Mouse (Mus musculus): ENCODE measurements around the gene Rpl38. TPM values are rescaled to one million over a fixed set of nuclear protein-coding genes. Genes with fewer than 3 reads are reported as not detected.

Gene Rpl38
- polyA plus RNA-seq, 1 experiment: 1,742 TPM

- no peak for DNase-seq (ENCODE audit: low read depth)
- no peak for TF ChIP-seq POLR2A (IDR thresholded peaks at IDR 0.05; ENCODE audit: borderline replicate concordance, extremely low read depth, insufficient read depth, insufficient read length, poor library complexity, severe bottlenecking)
- TF ChIP-seq CTCF (IDR thresholded peaks at IDR 0.05; ENCODE audit: borderline replicate concordance, extremely low read depth, insufficient read depth, insufficient read length): no peak
Measured at GRCm38 (mm10) chr11:114692601-114693000, 24.3 kb downstream of the Rpl38 start.

- DNase-seq (ENCODE audit: low read depth): no peak
- TF ChIP-seq CTCF (IDR thresholded peaks at IDR 0.05; ENCODE audit: borderline replicate concordance, extremely low read depth, insufficient read depth, insufficient read length) (no peak), POLR2A (IDR thresholded peaks at IDR 0.05; ENCODE audit: borderline replicate concordance, extremely low read depth, insufficient read depth, insufficient read length, poor library complexity, severe bottlenecking) (no peak)
Measured at GRCm38 (mm10) chr11:114693456-114693855, 25.1 kb downstream of the Rpl38 start.

- DNase-seq (ENCODE audit: low read depth): no peak
- no peak for TF ChIP-seq CTCF (IDR thresholded peaks at IDR 0.05; ENCODE audit: borderline replicate concordance, extremely low read depth, insufficient read depth, insufficient read length)
- no peak for TF ChIP-seq POLR2A (IDR thresholded peaks at IDR 0.05; ENCODE audit: borderline replicate concordance, extremely low read depth, insufficient read depth, insufficient read length, poor library complexity, severe bottlenecking)
Measured at GRCm38 (mm10) chr11:114694451-114694850, 26.1 kb downstream of the Rpl38 start.

GRCm38 (mm10) chr11:114698496-114698895 is 30.2 kb downstream of the Rpl38 start:
- DNase-seq (ENCODE audit: low read depth): no peak
- TF ChIP-seq CTCF (IDR thresholded peaks at IDR 0.05; ENCODE audit: borderline replicate concordance, extremely low read depth, insufficient read depth, insufficient read length) (no peak), POLR2A (IDR thresholded peaks at IDR 0.05; ENCODE audit: borderline replicate concordance, extremely low read depth, insufficient read depth, insufficient read length, poor library complexity, severe bottlenecking) (no peak)

- TF ChIP-seq CTCF (IDR thresholded peaks at IDR 0.05; ENCODE audit: borderline replicate concordance, extremely low read depth, insufficient read depth, insufficient read length) (no peak), POLR2A (IDR thresholded peaks at IDR 0.05; ENCODE audit: borderline replicate concordance, extremely low read depth, insufficient read depth, insufficient read length, poor library complexity, severe bottlenecking) (no peak)
- DNase-seq (ENCODE audit: low read depth): no peak
Measured at GRCm38 (mm10) chr11:114699511-114699910, 31.2 kb downstream of the Rpl38 start.

- peak; percentile 64 for DNase-seq (ENCODE audit: low read depth)
- TF ChIP-seq CTCF (IDR thresholded peaks at IDR 0.05; ENCODE audit: borderline replicate concordance, extremely low read depth, insufficient read depth, insufficient read length) (no peak), POLR2A (IDR thresholded peaks at IDR 0.05; ENCODE audit: borderline replicate concordance, extremely low read depth, insufficient read depth, insufficient read length, poor library complexity, severe bottlenecking) (no peak)
Measured at GRCm38 (mm10) chr11:114702311-114702995, 34.1 kb downstream of the Rpl38 start.

- TF ChIP-seq POLR2A (IDR thresholded peaks at IDR 0.05; ENCODE audit: borderline replicate concordance, extremely low read depth, insufficient read depth, insufficient read length, poor library complexity, severe bottlenecking) (no peak), CTCF (IDR thresholded peaks at IDR 0.05; ENCODE audit: borderline replicate concordance, extremely low read depth, insufficient read depth, insufficient read length) (no peak)
- DNase-seq (ENCODE audit: low read depth): no peak
Measured at GRCm38 (mm10) chr11:114702996-114703361, 34.7 kb downstream of the Rpl38 start.

- peak; percentile 96 for DNase-seq (ENCODE audit: low read depth)
- no peak for TF ChIP-seq POLR2A (IDR thresholded peaks at IDR 0.05; ENCODE audit: borderline replicate concordance, extremely low read depth, insufficient read depth, insufficient read length, poor library complexity, severe bottlenecking)
- no peak for TF ChIP-seq CTCF (IDR thresholded peaks at IDR 0.05; ENCODE audit: borderline replicate concordance, extremely low read depth, insufficient read depth, insufficient read length)
Measured at GRCm38 (mm10) chr11:114704071-114704913, 36.0 kb downstream of the Rpl38 start.

GRCm38 (mm10) chr11:114706358-114706757 is 38.0 kb downstream of the Rpl38 start:
- TF ChIP-seq CTCF (IDR thresholded peaks at IDR 0.05; ENCODE audit: borderline replicate concordance, extremely low read depth, insufficient read depth, insufficient read length): no peak
- TF ChIP-seq POLR2A (IDR thresholded peaks at IDR 0.05; ENCODE audit: borderline replicate concordance, extremely low read depth, insufficient read depth, insufficient read length, poor library complexity, severe bottlenecking): no peak

GRCm38 (mm10) chr11:114711393-114711792 is 43.1 kb downstream of the Rpl38 start:
- no peak for DNase-seq (ENCODE audit: low read depth)
- no peak for TF ChIP-seq CTCF (IDR thresholded peaks at IDR 0.05; ENCODE audit: borderline replicate concordance, extremely low read depth, insufficient read depth, insufficient read length)
- no peak for TF ChIP-seq POLR2A (IDR thresholded peaks at IDR 0.05; ENCODE audit: borderline replicate concordance, extremely low read depth, insufficient read depth, insufficient read length, poor library complexity, severe bottlenecking)

More at GRCm38 (mm10) chr11:114706358-114706757, 38.0 kb downstream of the Rpl38 start:
- DNase-seq (ENCODE audit: low read depth): no peak

GRCm38 (mm10) chr11:114711861-114712260 is 43.5 kb downstream of the Rpl38 start:
- no peak for DNase-seq (ENCODE audit: low read depth)
- TF ChIP-seq CTCF (IDR thresholded peaks at IDR 0.05; ENCODE audit: borderline replicate concordance, extremely low read depth, insufficient read depth, insufficient read length) (no peak), POLR2A (IDR thresholded peaks at IDR 0.05; ENCODE audit: borderline replicate concordance, extremely low read depth, insufficient read depth, insufficient read length, poor library complexity, severe bottlenecking) (no peak)

Measured in brain, embryonic 14.5 days (tissue).